In the genomic region with DNA sequence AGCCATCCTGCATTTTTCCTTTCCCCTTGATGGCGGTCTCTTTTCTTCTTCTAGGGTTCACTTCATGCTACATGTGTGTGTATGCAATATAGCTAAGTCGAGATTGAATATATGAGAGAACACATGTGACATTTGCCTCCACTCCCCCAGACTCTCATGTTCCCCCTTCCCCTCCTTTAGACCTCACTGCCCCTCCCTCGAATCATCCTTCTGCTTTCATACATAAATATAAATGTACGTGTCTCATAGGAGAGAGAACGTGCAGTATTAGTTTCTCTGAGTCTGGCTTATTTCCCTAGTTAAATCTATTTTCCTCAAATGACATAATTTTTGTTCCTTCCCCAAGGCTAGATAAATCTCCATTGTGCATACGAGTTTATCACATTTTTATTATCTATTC, we compare ENCODE assay signal across 35 mouse cellular contexts.
"Had no signal": no experiment of that assay in that cellular context is flagged by ENCODE, and none has a peak within 500 bp of the region (broad histone marks: within the 10 kb centered on the region; RNA-seq: fewer than 3 reads in every experiment).

No protein-coding gene starts in this region.

- H3K4me2 ChIP-seq: heart, embryonic 11.5 days; heart, embryonic 12.5 days; heart, embryonic 13.5 days; heart, embryonic 15.5 days; hindbrain, embryonic 12.5 days; hindbrain, embryonic 13.5 days; hindbrain, embryonic 14.5 days; hindbrain, embryonic 15.5 days; intestine, embryonic 15.5 days; kidney, embryonic 15.5 days had no signal

- H3K9me3 ChIP-seq: heart, embryonic 10.5 days; heart, embryonic 12.5 days; heart, embryonic 13.5 days; heart, embryonic 15.5 days; hindbrain, embryonic 10.5 days; hindbrain, embryonic 12.5 days; hindbrain, embryonic 13.5 days; hindbrain, embryonic 15.5 days; intestine, embryonic 15.5 days; kidney, embryonic 15.5 days had no signal

- H3K9ac ChIP-seq: heart, embryonic 12.5 days; heart, embryonic 13.5 days; heart, embryonic 15.5 days; hindbrain, embryonic 12.5 days; hindbrain, embryonic 13.5 days; hindbrain, embryonic 14.5 days; hindbrain, embryonic 15.5 days; intestine, embryonic 15.5 days; kidney, embryonic 15.5 days had no signal

- H3K4me3 ChIP-seq: heart, adult 2 months; heart, embryonic 10.5 days; heart, embryonic 12.5 days; heart, embryonic 13.5 days; heart, embryonic 15.5 days; hindbrain, embryonic 10.5 days; hindbrain, embryonic 12.5 days; hindbrain, embryonic 13.5 days; hindbrain, embryonic 15.5 days; intestine, embryonic 15.5 days; kidney, embryonic 15.5 days; layer of hippocampus, adult 2 months had no signal

- DNase-seq: heart, adult 2 months; heart, postnatal 14 days; heart, postnatal 36 days; heart, postnatal 4 days; kidney, adult 11 months; kidney, adult 18-20 months; kidney, adult 2 months; kidney, adult 8-10 months; kidney, adult 9 months; kidney, postnatal 10 days; kidney, postnatal 14 days; kidney, postnatal 25 days; kidney, postnatal 36 days; kidney, postnatal 4 days; layer of hippocampus, adult 9-11 months; layer of hippocampus, postnatal 36 days had no signal

- H3K27me3 ChIP-seq: heart, embryonic 12.5 days; heart, embryonic 13.5 days; heart, embryonic 15.5 days; hindbrain, embryonic 12.5 days; hindbrain, embryonic 13.5 days; hindbrain, embryonic 15.5 days; intestine, embryonic 15.5 days; kidney, embryonic 15.5 days had no signal

- H3K36me3 ChIP-seq: heart, embryonic 10.5 days; heart, embryonic 12.5 days; heart, embryonic 13.5 days; heart, embryonic 15.5 days; hindbrain, embryonic 10.5 days; hindbrain, embryonic 12.5 days; hindbrain, embryonic 13.5 days; hindbrain, embryonic 15.5 days; intestine, embryonic 15.5 days; kidney, embryonic 15.5 days had no signal

- ATAC-seq: hindbrain, embryonic 16.5 days; hindbrain, postnatal 0 days; inflammation-experienced regulatory T-cells, adult 6 months; intestine, embryonic 15.5 days; intestine, embryonic 16.5 days; intestine, postnatal 0 days had no signal

- H3K27ac ChIP-seq: heart, adult 2 months; heart, embryonic 10.5 days; heart, embryonic 13.5 days; heart, embryonic 15.5 days; hindbrain, embryonic 10.5 days; hindbrain, embryonic 12.5 days; hindbrain, embryonic 13.5 days; hindbrain, embryonic 14.5 days; hindbrain, embryonic 15.5 days; hindbrain, postnatal 0 days; intestine, embryonic 15.5 days; kidney, embryonic 15.5 days; kidney, postnatal 0 days; layer of hippocampus, adult 2 months had no signal

- H3K4me1 ChIP-seq: heart, embryonic 10.5 days; heart, embryonic 12.5 days; heart, embryonic 13.5 days; heart, embryonic 15.5 days; hindbrain, embryonic 10.5 days; hindbrain, embryonic 12.5 days; hindbrain, embryonic 13.5 days; hindbrain, embryonic 15.5 days; intestine, embryonic 15.5 days; kidney, embryonic 15.5 days had no signal
